Mouse (Mus musculus): ENCODE results near the gene Dnajb11.

The Dnajb11 gene

GRCm38 (mm10) chr16:22857431-22858113, at the start of gene Dnajb11, which contains the start of gene Tbccd1:
Dnajb11 (plus strand) TSS chr16:22857845.
Tbccd1 (minus strand) TSS chr16:22857669.
- DNase-seq = peak; percentile 98

- DNase-seq = no peak
Observed at GRCm38 (mm10) chr16:22811477-22811876, 46.2 kb upstream of the Dnajb11 start, which contains the start of gene Crygs. Crygs (minus strand) TSS chr16:22811577.

GRCm38 (mm10) chr16:22820731-22821130, 36.9 kb upstream of the Dnajb11 start:
- peak; percentile 61 for DNase-seq

- DNase-seq = no peak
Observed at GRCm38 (mm10) chr16:22832932-22833525, 24.6 kb upstream of the Dnajb11 start.

GRCm38 (mm10) chr16:22839146-22839857, 18.3 kb upstream of the Dnajb11 start:
- no peak for DNase-seq

- no peak for DNase-seq
Observed at GRCm38 (mm10) chr16:22842871-22843270, 14.8 kb upstream of the Dnajb11 start.

GRCm38 (mm10) chr16:22844061-22844801, 13.4 kb upstream of the Dnajb11 start:
- peak; percentile 82 for DNase-seq

GRCm38 (mm10) chr16:22844834-22845233, 12.8 kb upstream of the Dnajb11 start:
- no peak for DNase-seq

- no peak for DNase-seq
Observed at GRCm38 (mm10) chr16:22845481-22845880, 12.2 kb upstream of the Dnajb11 start.

GRCm38 (mm10) chr16:22847686-22848085, 10.0 kb upstream of the Dnajb11 start:
- DNase-seq = no peak

GRCm38 (mm10) chr16:22848331-22848730, 9.3 kb upstream of the Dnajb11 start:
- no peak for DNase-seq

GRCm38 (mm10) chr16:22852709-22853108, 4.9 kb upstream of the Dnajb11 start:
- DNase-seq = no peak

- DNase-seq = no peak
Observed at GRCm38 (mm10) chr16:22856773-22857172, 872 bp upstream of the Dnajb11 start.

GRCm38 (mm10) chr16:22872397-22872796, 14.8 kb downstream of the Dnajb11 start:
- DNase-seq = no peak

- no peak for DNase-seq
Observed at GRCm38 (mm10) chr16:22873369-22873768, 15.7 kb downstream of the Dnajb11 start.

- peak; percentile 52 for DNase-seq
Observed at GRCm38 (mm10) chr16:22876218-22877043, 18.8 kb downstream of the Dnajb11 start.

- DNase-seq = no peak
Observed at GRCm38 (mm10) chr16:22877660-22878390, 20.2 kb downstream of the Dnajb11 start.

GRCm38 (mm10) chr16:22878716-22879115, 21.1 kb downstream of the Dnajb11 start:
- no peak for DNase-seq

GRCm38 (mm10) chr16:22879945-22880595, 22.4 kb downstream of the Dnajb11 start:
- DNase-seq = no peak

- no peak for DNase-seq
Observed at GRCm38 (mm10) chr16:22880900-22881299, 23.3 kb downstream of the Dnajb11 start.

- no peak for DNase-seq
Observed at GRCm38 (mm10) chr16:22881487-22881886, 23.8 kb downstream of the Dnajb11 start.
